In genomic region chr8:79849982-79850514, GRCm38 (mm10) we compare ENCODE assay signal across 18 mouse cellular contexts.
DNase-seq lines count a peak whose midpoint lies in the region; ATAC-seq and TF ChIP-seq lines count a peak whose summit lies in the region.
"Had no signal": no experiment of that assay in that cellular context is flagged by ENCODE, and none has a peak within 500 bp of the region (broad histone marks: within the 10 kb centered on the region; RNA-seq: fewer than 3 reads in every experiment).

No protein-coding gene starts in this region.

- H3K9ac ChIP-seq in forebrain, embryonic 12.5 days, result no peak overlapping the region
- H3K9ac ChIP-seq in limb, embryonic 11.5 days (ENCODE audit: low read length), result no peak overlapping the region
- no peak overlapping the region for H3K9ac ChIP-seq in limb, embryonic 15.5 days
- H3K9ac ChIP-seq in heart, embryonic 12.5 days, result no peak overlapping the region
- H3K9ac ChIP-seq: liver, embryonic 13.5 days; midbrain, embryonic 13.5 days had no signal

- no peak overlapping the region for H3K4me2 ChIP-seq in forebrain, embryonic 12.5 days
- no peak overlapping the region for H3K4me2 ChIP-seq in limb, embryonic 11.5 days (ENCODE audit: low read depth, severe bottlenecking)
- H3K4me2 ChIP-seq in limb, embryonic 15.5 days, result no peak overlapping the region
- no peak overlapping the region for H3K4me2 ChIP-seq in heart, embryonic 12.5 days
- H3K4me2 ChIP-seq: liver, embryonic 13.5 days; midbrain, embryonic 13.5 days had no signal

- DNase-seq in forebrain, embryonic 10.5 days (ENCODE audit: extremely low spot score, low spot score), result no peak
- peak; percentile 2 for DNase-seq in limb, embryonic 11.5 days (ENCODE audit: low spot score)
- no peak for DNase-seq in limb, embryonic 10.5 days (ENCODE audit: low spot score)
- DNase-seq in thymus, postnatal 25 days, result no peak
- DNase-seq: adrenal gland, postnatal 14 days; gastrocnemius, postnatal 14 days; heart, postnatal 10 days; kidney, adult 9 months; kidney, postnatal 4 days; liver, embryonic 13.5 days had no signal

- no peak for TF ChIP-seq POLR2A in embryonic fibroblast, embryonic 13.5 days (IDR thresholded peaks at IDR 0.05; ENCODE audit: low read depth, low read length)

- H3K4me3 ChIP-seq in forebrain, embryonic 12.5 days (replicated peaks), result no peak overlapping the region
- H3K4me3 ChIP-seq in forebrain, embryonic 10.5 days, result no peak overlapping the region
- H3K4me3 ChIP-seq in limb, embryonic 11.5 days (ENCODE audit: low read depth, low read length), result no peak overlapping the region
- H3K4me3 ChIP-seq in limb, embryonic 10.5 days, result no peak overlapping the region
- H3K4me3 ChIP-seq in embryonic fibroblast, embryonic 13.5 days (ENCODE audit: insufficient read depth, low read length), result no peak overlapping the region
- H3K4me3 ChIP-seq in limb, embryonic 15.5 days, result no peak overlapping the region
- H3K4me3 ChIP-seq in heart, embryonic 12.5 days, result no peak overlapping the region
- H3K4me3 ChIP-seq: liver, embryonic 13.5 days; midbrain, embryonic 13.5 days had no signal

- no peaks in the 10 kb centered on the region for H3K36me3 ChIP-seq in forebrain, embryonic 12.5 days (replicated peaks)
- H3K36me3 ChIP-seq in forebrain, embryonic 10.5 days (replicated peaks), result no peaks in the 10 kb centered on the region
- H3K36me3 ChIP-seq in limb, embryonic 11.5 days (ENCODE audit: control insufficient read depth, insufficient read depth, low read length), result no peaks in the 10 kb centered on the region
- no peaks in the 10 kb centered on the region for H3K36me3 ChIP-seq in limb, embryonic 10.5 days
- H3K36me3 ChIP-seq in limb, embryonic 15.5 days, result no peaks in the 10 kb centered on the region
- no peaks in the 10 kb centered on the region for H3K36me3 ChIP-seq in heart, embryonic 12.5 days
- H3K36me3 ChIP-seq: liver, embryonic 13.5 days; midbrain, embryonic 13.5 days had no signal

- peak; percentile 49; the same call in 1 of the 2 replicates for ATAC-seq in forebrain, embryonic 12.5 days (ENCODE audit: low FRiP score)
- ATAC-seq in limb, embryonic 11.5 days (ENCODE audit: insufficient number of reproducible peaks, low FRiP score, low TSS enrichment, low read depth), result no peak
- ATAC-seq in limb, embryonic 15.5 days (ENCODE audit: insufficient number of reproducible peaks, low FRiP score, low TSS enrichment, low read depth), result peak; percentile 71; the same call in 1 of the 2 replicates
- ATAC-seq in heart, embryonic 12.5 days (ENCODE audit: insufficient number of reproducible peaks, low FRiP score), result no peak
- ATAC-seq: activated CD4-positive, CD25-positive, alpha-beta regulatory T cell, adult 4 months; midbrain, embryonic 13.5 days; Patski had no signal

- WGBS in forebrain, embryonic 12.5 days, result 61% methylated on average over 7 of the region's 7 CpGs
- 82% methylated on average over 7 of the region's 7 CpGs for WGBS in forebrain, embryonic 10.5 days
- 93% methylated on average over 7 of the region's 7 CpGs for WGBS in limb, embryonic 11.5 days
- WGBS in limb, embryonic 10.5 days, result 88% methylated on average over 7 of the region's 7 CpGs
- WGBS in limb, embryonic 15.5 days, result 53% methylated on average over 7 of the region's 7 CpGs
- 77% methylated on average over 7 of the region's 7 CpGs for WGBS in heart, embryonic 12.5 days

- no peaks in the 10 kb centered on the region for H3K9me3 ChIP-seq in forebrain, embryonic 12.5 days
- no peaks in the 10 kb centered on the region for H3K9me3 ChIP-seq in forebrain, embryonic 10.5 days
- H3K9me3 ChIP-seq in limb, embryonic 11.5 days (ENCODE audit: control insufficient read depth, low read length), result no peaks in the 10 kb centered on the region
- no peaks in the 10 kb centered on the region for H3K9me3 ChIP-seq in limb, embryonic 10.5 days (replicated peaks)
- no peaks in the 10 kb centered on the region for H3K9me3 ChIP-seq in limb, embryonic 15.5 days
- H3K9me3 ChIP-seq in heart, embryonic 12.5 days (replicated peaks), result no peaks in the 10 kb centered on the region
- H3K9me3 ChIP-seq: liver, embryonic 13.5 days; midbrain, embryonic 13.5 days had no signal

- no peaks in the 10 kb centered on the region for H3K27me3 ChIP-seq in forebrain, embryonic 12.5 days
- H3K27me3 ChIP-seq in forebrain, embryonic 10.5 days (ENCODE audit: poor library complexity, severe bottlenecking), result no peaks in the 10 kb centered on the region
- H3K27me3 ChIP-seq in limb, embryonic 11.5 days (ENCODE audit: control insufficient read depth, insufficient read depth, low read length), result no peaks in the 10 kb centered on the region
- H3K27me3 ChIP-seq in limb, embryonic 10.5 days (ENCODE audit: low read depth, poor library complexity, severe bottlenecking), result no peaks in the 10 kb centered on the region
- H3K27me3 ChIP-seq in limb, embryonic 15.5 days, result no peaks in the 10 kb centered on the region
- no peaks in the 10 kb centered on the region for H3K27me3 ChIP-seq in heart, embryonic 12.5 days (replicated peaks)
- H3K27me3 ChIP-seq: liver, embryonic 13.5 days; midbrain, embryonic 13.5 days had no signal

- TF ChIP-seq CTCF in embryonic fibroblast, embryonic 13.5 days (IDR thresholded peaks at IDR 0.05; ENCODE audit: borderline replicate concordance, insufficient read depth, low read length), result no peak

- no peaks in the 10 kb centered on the region for H3K4me1 ChIP-seq in forebrain, embryonic 12.5 days
- no peaks in the 10 kb centered on the region for H3K4me1 ChIP-seq in forebrain, embryonic 10.5 days
- H3K4me1 ChIP-seq in limb, embryonic 11.5 days (ENCODE audit: control insufficient read depth, insufficient read depth, low read length), result no peaks in the 10 kb centered on the region
- no peaks in the 10 kb centered on the region for H3K4me1 ChIP-seq in limb, embryonic 10.5 days
- H3K4me1 ChIP-seq in embryonic fibroblast, embryonic 13.5 days (ENCODE audit: control insufficient read depth, insufficient read depth, low read length), result peaks cover 6% of the 10 kb centered on the region
- H3K4me1 ChIP-seq in limb, embryonic 15.5 days, result 0 out of 2 replicates have a peak, but pooled peaks cover 5% of the 10 kb centered on the region
- H3K4me1 ChIP-seq in heart, embryonic 12.5 days (replicated peaks), result no peaks in the 10 kb centered on the region
- H3K4me1 ChIP-seq: liver, embryonic 13.5 days; midbrain, embryonic 13.5 days had no signal

- no peak overlapping the region for H3K27ac ChIP-seq in forebrain, embryonic 12.5 days
- H3K27ac ChIP-seq in forebrain, embryonic 10.5 days, result no peak overlapping the region
- H3K27ac ChIP-seq in limb, embryonic 11.5 days (replicated peaks; ENCODE audit: low read depth, low read length), result no peak overlapping the region
- no peak overlapping the region for H3K27ac ChIP-seq in limb, embryonic 10.5 days
- peak overlapping the region; percentile 64 for H3K27ac ChIP-seq in embryonic fibroblast, embryonic 13.5 days (ENCODE audit: insufficient read depth, low read length)
- H3K27ac ChIP-seq in limb, embryonic 15.5 days, result peak overlapping the region; percentile 57
- no peak overlapping the region for H3K27ac ChIP-seq in heart, embryonic 12.5 days (ENCODE audit: poor library complexity, severe bottlenecking)
- H3K27ac ChIP-seq: liver, embryonic 13.5 days; midbrain, embryonic 13.5 days; stomach, postnatal 0 days had no signal

Comparison
In these comparisons a context has a peak if more than half of its experiments do, and no peak if none do; other contexts are left out.
1. ATAC-seq: peak in forebrain, embryonic 12.5 days (single experiment) and limb, embryonic 15.5 days (single experiment); none in limb, embryonic 11.5 days (single experiment) and heart, embryonic 12.5 days (single experiment).
2. H3K27ac ChIP-seq: peak in embryonic fibroblast, embryonic 13.5 days (single experiment) and limb, embryonic 15.5 days (single experiment); none in forebrain, embryonic 12.5 days (single experiment), forebrain, embryonic 10.5 days (single experiment), limb, embryonic 11.5 days (single experiment), limb, embryonic 10.5 days (single experiment) and heart, embryonic 12.5 days (single experiment).